Mouse (Mus musculus): ENCODE results near the gene Ttll11.

Gene Ttll11

GRCm38 (mm10) chr2:35899712-35900111 is 80.0 kb downstream of the Ttll11 start:
- CTCF ChIA-PET, result no interaction called here

- CTCF ChIA-PET, result interaction anchor here (0.7 kb wide), 1 partner anchor 249 kb away, joined by 3 read pairs; no protein-coding TSS in a partner anchor
These were observed 80.6 kb downstream of the Ttll11 start for GRCm38 (mm10) chr2:35899135-35899474.

- CTCF ChIA-PET, result interaction anchor here (0.7 kb wide), 1 partner anchor 249 kb away, joined by 3 read pairs; no protein-coding TSS in a partner anchor
These were observed 81.1 kb downstream of the Ttll11 start for GRCm38 (mm10) chr2:35898425-35899134.

- CTCF ChIA-PET, result interaction anchor here (0.5 kb wide), 1 partner anchor 13 kb away, joined by 4 read pairs; no protein-coding TSS in a partner anchor
These were observed 82.6 kb downstream of the Ttll11 start for GRCm38 (mm10) chr2:35897125-35897524.

- CTCF ChIA-PET, result no interaction called here
These were observed 85.2 kb downstream of the Ttll11 start for GRCm38 (mm10) chr2:35894512-35894911.

- CTCF ChIA-PET, result no interaction called here
These were observed 89.1 kb downstream of the Ttll11 start for GRCm38 (mm10) chr2:35890635-35891034.

GRCm38 (mm10) chr2:35889776-35890175 is 89.9 kb downstream of the Ttll11 start:
- CTCF ChIA-PET, result no interaction called here

- CTCF ChIA-PET, result interaction anchor here (0.6 kb wide), 1 partner anchor 414 kb away, joined by 7 read pairs; no protein-coding TSS in a partner anchor
These were observed 95.4 kb downstream of the Ttll11 start for GRCm38 (mm10) chr2:35884296-35884695.

- CTCF ChIA-PET, result no interaction called here
These were observed 97.3 kb downstream of the Ttll11 start for GRCm38 (mm10) chr2:35882336-35882987.

GRCm38 (mm10) chr2:35881896-35882295 is 97.8 kb downstream of the Ttll11 start:
- CTCF ChIA-PET, result no interaction called here

GRCm38 (mm10) chr2:35880362-35880761 is 99.4 kb downstream of the Ttll11 start:
- CTCF ChIA-PET, result no interaction called here

- CTCF ChIA-PET, result no interaction called here
These were observed 99.8 kb downstream of the Ttll11 start for GRCm38 (mm10) chr2:35879887-35880286.

- CTCF ChIA-PET, result no interaction called here
These were observed 101.2 kb downstream of the Ttll11 start for GRCm38 (mm10) chr2:35878506-35878905.

GRCm38 (mm10) chr2:35875572-35875971 is 104.1 kb downstream of the Ttll11 start:
- CTCF ChIA-PET, result no interaction called here

GRCm38 (mm10) chr2:35874421-35874820 is 105.3 kb downstream of the Ttll11 start:
- CTCF ChIA-PET, result no interaction called here

GRCm38 (mm10) chr2:35869165-35869564 is 110.5 kb downstream of the Ttll11 start:
- CTCF ChIA-PET, result no interaction called here

- CTCF ChIA-PET, result no interaction called here
These were observed 116.4 kb downstream of the Ttll11 start for GRCm38 (mm10) chr2:35863284-35863683.

- CTCF ChIA-PET, result no interaction called here
These were observed 118.5 kb downstream of the Ttll11 start for GRCm38 (mm10) chr2:35861185-35861584.

GRCm38 (mm10) chr2:35860394-35860744 is 119.3 kb downstream of the Ttll11 start:
- CTCF ChIA-PET, result no interaction called here

- CTCF ChIA-PET, result interaction anchor here (0.7 kb wide), 1 partner anchor 35 kb away, joined by 8 read pairs; no protein-coding TSS in a partner anchor
These were observed 119.9 kb downstream of the Ttll11 start for GRCm38 (mm10) chr2:35859708-35860393.

GRCm38 (mm10) chr2:35858281-35858680 is 121.4 kb downstream of the Ttll11 start:
- CTCF ChIA-PET, result no interaction called here

- CTCF ChIA-PET, result no interaction called here
These were observed 122.8 kb downstream of the Ttll11 start for GRCm38 (mm10) chr2:35856901-35857300.

GRCm38 (mm10) chr2:35854877-35855276 is 124.8 kb downstream of the Ttll11 start:
- CTCF ChIA-PET, result interaction anchor here (0.5 to 0.7 kb wide), 2 partner anchors 9 to 212 kb away, joined by 3 to 8 read pairs; no protein-coding TSS in a partner anchor
